Mouse (Mus musculus) thymus, adult 2 months (tissue): ENCODE data around the gene Matk. TPM values are rescaled to one million over a fixed set of nuclear protein-coding genes. Genes with fewer than 3 reads are reported as not detected.

Experiments used
- DNase-seq: peaks from one replicate; pipeline ENCODE4 v3.0.0; 2021
- H3K27ac ChIP-seq: fragments of 200-500 bp; 2 replicates; pipeline ENCODE4 v1.5.1; 2012; ENCODE audit warnings: low read length, control low read depth; ENCODE audit not compliant: control insufficient read depth, insufficient read depth
- H3K27me3 ChIP-seq: fragments of 200-500 bp; 2 replicates; pipeline ENCODE4 v1.6.1; 2012; ENCODE audit warnings: mild to moderate bottlenecking, low read length, moderate library complexity, mixed read lengths; ENCODE audit not compliant: control insufficient read depth, insufficient read depth
- H3K36me3 ChIP-seq: fragments of 200-500 bp; 2 replicates; pipeline ENCODE4 v1.6.1; 2012; ENCODE audit warnings: mild to moderate bottlenecking, low read length, moderate library complexity; ENCODE audit not compliant: control insufficient read depth, insufficient read depth
- H3K4me1 ChIP-seq: fragments of 200-500 bp; replicated peaks from 2 replicates; pipeline ENCODE4 v1.6.1; 2012; ENCODE audit warnings: low read length; ENCODE audit not compliant: control insufficient read depth, insufficient read depth
- H3K4me3 ChIP-seq: fragments of 200-500 bp; 2 replicates; pipeline ENCODE4 v1.5.1; 2012; ENCODE audit warnings: mild to moderate bottlenecking, low read length, control low read depth, moderate library complexity; ENCODE audit not compliant: control insufficient read depth, insufficient read depth
- CTCF ChIP-seq: fragments of 200-500 bp; IDR thresholded peaks from 2 replicates; pipeline ENCODE4 v1.5.1; 2012; ENCODE audit warnings: mild to moderate bottlenecking, control low read depth, low read length, moderate library complexity, borderline replicate concordance; ENCODE audit not compliant: control insufficient read depth, poor library complexity, insufficient read depth; ENCODE audit errors: extremely low read depth
- POLR2A ChIP-seq: fragments of 200-500 bp; IDR thresholded peaks from 2 replicates; pipeline ENCODE4 v1.6.1; 2012; ENCODE audit warnings: mild to moderate bottlenecking, low read length, control low read depth, moderate library complexity; ENCODE audit not compliant: control insufficient read depth, poor library complexity, insufficient read depth; ENCODE audit errors: extremely low read depth
- WGBS: fragments of 180-500 bp; shearing (Covaris S2); methylation state at CpG from one replicate; pipeline ENCODE4 v1.1.7; 2018; 5-methylcytosine and 5-hydroxymethylcytosine counted together
- polyA plus RNA-seq: library from polyadenylated mRNA; depleted of rRNA; stranded (reverse); fragments of >200 nt; gene quantifications from 2 replicates; pipeline ENCODE4 v1.2.3, GENCODE M21; 2012

The Matk gene
- polyA plus RNA-seq, 1 experiment: 21.0 TPM

DNA sequence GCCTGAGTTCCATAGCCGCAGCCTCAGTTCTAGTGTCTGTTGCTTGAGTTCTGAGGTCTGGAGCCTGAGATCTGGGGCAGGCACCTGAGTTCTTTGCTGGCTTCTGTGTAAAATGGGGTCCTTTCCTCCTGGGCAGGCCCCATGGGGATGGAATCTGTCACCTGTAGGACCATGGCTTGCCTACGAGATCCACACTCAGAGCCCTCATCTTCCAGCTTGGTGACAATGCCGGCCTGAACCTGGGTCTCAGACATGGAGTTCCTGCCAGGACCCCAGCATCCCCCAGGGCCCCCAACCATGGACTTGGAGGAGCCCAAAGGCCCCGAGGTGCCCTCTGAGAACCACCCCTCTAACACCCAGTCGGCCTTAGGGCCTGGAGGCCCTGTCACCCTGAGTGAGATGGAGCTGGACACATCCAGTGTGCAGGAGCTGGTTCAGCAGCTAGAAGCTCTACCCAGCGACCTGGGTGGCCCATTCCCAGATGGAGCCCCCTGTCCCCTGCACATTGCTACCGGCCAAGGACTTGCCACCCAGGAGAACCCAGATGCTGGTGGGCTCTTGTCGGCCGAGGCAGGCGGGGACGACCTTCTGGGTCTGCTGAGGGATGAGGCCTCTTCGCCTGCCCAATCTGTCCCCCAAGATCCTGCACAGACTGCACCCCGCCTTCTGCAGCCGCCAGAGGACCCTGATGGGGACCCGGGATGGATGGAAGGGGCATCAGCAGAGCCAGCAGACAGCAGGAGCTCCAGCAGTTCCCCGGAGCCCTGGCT, 16.1 kb downstream of the Matk start:
- no peak overlapping the region for H3K27ac ChIP-seq
- no peaks in the 10 kb centered on the region for H3K27me3 ChIP-seq
- WGBS: 88% methylated on average over 16 of the region's 16 CpGs
- peaks cover 25% of the 10 kb centered on the region; the same call in 1 of the 2 replicates for H3K36me3 ChIP-seq
- DNase-seq: no peak
- H3K4me1 ChIP-seq: peaks cover 15% of the 10 kb centered on the region
- TF ChIP-seq CTCF (no peak), POLR2A (no peak)
- H3K4me3 ChIP-seq: peak overlapping the region; percentile 95

DNA sequence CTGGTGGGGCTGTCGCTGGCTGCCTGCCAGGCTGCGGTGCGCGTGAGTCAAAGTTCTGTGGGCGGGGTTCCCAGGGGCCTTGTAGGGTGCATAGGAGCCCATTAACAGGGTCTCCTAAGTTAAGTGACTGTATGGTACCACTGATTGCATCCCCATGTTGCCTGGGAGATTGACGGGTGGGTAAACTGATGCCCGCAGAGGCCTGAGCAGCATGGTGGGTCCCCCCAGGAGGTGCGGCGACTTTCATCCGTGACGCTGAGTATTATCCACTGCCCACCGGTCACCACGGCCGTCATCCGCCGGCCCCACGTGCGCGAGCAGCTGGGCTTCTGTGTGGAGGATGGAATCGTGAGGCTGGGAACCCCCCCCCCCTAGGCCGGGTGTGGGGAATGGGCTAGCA, 19.6 kb downstream of the Matk start:
- H3K4me3 ChIP-seq: no peak overlapping the region
- H3K36me3 ChIP-seq: peaks cover 21% of the 10 kb centered on the region; the same call in 1 of the 2 replicates
- 98% methylated on average over 21 of the region's 21 CpGs for WGBS
- H3K27me3 ChIP-seq: no peaks in the 10 kb centered on the region
- peaks cover 11% of the 10 kb centered on the region for H3K4me1 ChIP-seq
- no peak for TF ChIP-seq POLR2A
- no peak for TF ChIP-seq CTCF
- no peak for DNase-seq
- H3K27ac ChIP-seq: no peak overlapping the region

DNA sequence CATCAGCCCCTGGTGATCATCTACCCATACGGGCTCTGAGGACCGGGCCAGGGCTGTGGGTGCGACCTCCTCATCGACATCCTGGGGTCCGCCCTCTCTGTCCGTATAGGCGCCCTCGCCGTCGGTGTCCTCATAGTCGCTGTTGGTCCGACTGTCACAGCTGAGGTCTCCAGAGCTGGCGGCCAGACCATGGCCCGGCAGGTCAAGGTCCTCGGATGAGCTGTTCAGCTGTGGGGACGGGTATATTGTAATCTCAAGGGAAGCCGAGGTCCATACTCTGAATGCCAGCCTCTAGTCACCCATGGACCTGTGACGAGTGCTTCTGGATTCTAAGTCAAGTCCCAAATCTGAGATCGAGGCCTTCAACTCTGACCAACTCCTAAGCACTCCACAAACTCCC, 21.1 kb downstream of the Matk start:
- 96% methylated on average over 19 of the region's 19 CpGs for WGBS
- no peak overlapping the region for H3K4me3 ChIP-seq
- peaks cover 3% of the 10 kb centered on the region; the same call in 1 of the 2 replicates for H3K4me1 ChIP-seq
- TF ChIP-seq CTCF: no peak
- no peak for TF ChIP-seq POLR2A
- no peak for DNase-seq
- peaks cover 21% of the 10 kb centered on the region; the same call in 1 of the 2 replicates for H3K36me3 ChIP-seq
- no peak overlapping the region for H3K27ac ChIP-seq
- H3K27me3 ChIP-seq: no peaks in the 10 kb centered on the region

DNA sequence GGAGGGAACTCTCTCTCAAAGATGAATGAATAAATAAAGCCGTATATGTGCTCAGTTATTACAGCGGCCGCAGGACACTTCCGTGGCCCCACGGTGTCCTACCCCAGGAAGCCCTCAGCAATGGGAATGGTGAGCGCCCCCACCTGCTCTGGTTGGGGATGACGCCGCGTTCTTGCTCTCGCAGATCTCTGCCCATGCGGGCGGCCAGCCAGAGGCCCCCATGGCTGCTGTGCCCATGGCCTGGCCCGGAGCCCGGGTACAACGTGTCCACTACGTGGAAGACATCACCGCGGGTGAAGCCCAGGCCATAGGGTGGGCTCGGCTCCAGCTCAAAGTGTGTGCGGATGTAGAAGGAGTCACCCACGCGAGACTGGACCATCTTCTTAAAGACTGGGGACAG, 24.9 kb downstream of the Matk start:
- Histone ChIP-seq H3K27ac (no peak overlapping the region), H3K36me3 (peaks cover 7% of the 10 kb centered on the region; the same call in 1 of the 2 replicates), H3K27me3 (no peaks in the 10 kb centered on the region), H3K4me1 (no peaks in the 10 kb centered on the region), H3K4me3 (no peak overlapping the region)
- no peak for DNase-seq
- WGBS: 94% methylated on average over 22 of the region's 22 CpGs
- TF ChIP-seq POLR2A (no peak), CTCF (no peak)

DNA sequence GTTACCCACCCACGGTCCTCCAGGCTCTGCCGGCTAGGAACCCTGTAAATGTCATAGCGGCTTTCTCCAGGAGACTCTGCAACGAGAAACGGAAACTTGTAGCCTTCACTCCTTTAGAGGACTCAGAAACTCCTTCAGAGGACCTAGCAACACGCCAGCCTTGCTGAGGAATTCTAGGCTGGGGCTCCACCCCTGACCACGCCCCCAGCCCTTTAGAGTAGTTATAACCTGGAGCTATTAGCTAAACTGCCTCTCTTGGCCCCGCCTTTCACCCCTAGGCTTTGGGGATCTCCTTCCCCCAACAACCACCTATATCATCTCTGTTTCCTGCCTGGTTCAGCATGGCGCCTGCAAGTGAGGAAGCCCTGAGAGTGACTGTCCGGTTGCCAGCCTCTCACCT, 26.8 kb downstream of the Matk start:
- 81% methylated on average over 10 of the region's 10 CpGs for WGBS
- TF ChIP-seq POLR2A (no peak), CTCF (no peak)
- Histone ChIP-seq H3K4me1 (no peaks in the 10 kb centered on the region; the same call in 1 of the 2 replicates), H3K27me3 (no peaks in the 10 kb centered on the region), H3K27ac (no peak overlapping the region), H3K4me3 (no peak overlapping the region), H3K36me3 (no peaks in the 10 kb centered on the region)
- no peak for DNase-seq

DNA sequence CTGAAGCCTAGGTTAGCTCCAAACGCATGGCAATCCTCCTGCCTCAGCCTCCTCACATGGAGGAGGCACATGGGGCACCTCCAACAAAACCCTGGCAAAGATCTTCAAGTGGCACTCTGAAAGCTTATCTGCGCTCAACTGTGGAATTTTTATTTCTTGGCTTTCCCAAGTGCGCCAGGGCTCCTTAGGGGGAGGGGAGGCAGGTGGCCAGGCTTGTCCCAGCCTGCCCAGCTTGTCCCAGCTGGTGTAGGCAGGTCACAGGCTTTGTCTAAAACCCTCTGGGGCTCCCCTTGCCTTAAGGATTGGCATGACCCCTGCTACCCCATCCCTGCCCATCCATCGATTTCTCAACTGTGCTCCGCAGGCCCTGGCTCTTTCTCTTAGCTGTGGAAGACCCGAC, 31.5 kb downstream of the Matk start:
- 92% methylated on average over 6 of the region's 6 CpGs for WGBS
- no peak overlapping the region for H3K27ac ChIP-seq
- no peak overlapping the region for H3K4me3 ChIP-seq
- no peak for DNase-seq
- TF ChIP-seq CTCF: no peak
- no peak for TF ChIP-seq POLR2A
- H3K4me1 ChIP-seq: peaks cover 22% of the 10 kb centered on the region
- no peaks in the 10 kb centered on the region for H3K36me3 ChIP-seq
- no peaks in the 10 kb centered on the region for H3K27me3 ChIP-seq
